Mouse (Mus musculus): ENCODE results near the gene Mpc2. TPM values are rescaled to one million over a fixed set of nuclear protein-coding genes. Genes with fewer than 3 reads are reported as not detected.

Gene Mpc2
- polyA plus RNA-seq, 1 experiment, result 277 TPM

DNA sequence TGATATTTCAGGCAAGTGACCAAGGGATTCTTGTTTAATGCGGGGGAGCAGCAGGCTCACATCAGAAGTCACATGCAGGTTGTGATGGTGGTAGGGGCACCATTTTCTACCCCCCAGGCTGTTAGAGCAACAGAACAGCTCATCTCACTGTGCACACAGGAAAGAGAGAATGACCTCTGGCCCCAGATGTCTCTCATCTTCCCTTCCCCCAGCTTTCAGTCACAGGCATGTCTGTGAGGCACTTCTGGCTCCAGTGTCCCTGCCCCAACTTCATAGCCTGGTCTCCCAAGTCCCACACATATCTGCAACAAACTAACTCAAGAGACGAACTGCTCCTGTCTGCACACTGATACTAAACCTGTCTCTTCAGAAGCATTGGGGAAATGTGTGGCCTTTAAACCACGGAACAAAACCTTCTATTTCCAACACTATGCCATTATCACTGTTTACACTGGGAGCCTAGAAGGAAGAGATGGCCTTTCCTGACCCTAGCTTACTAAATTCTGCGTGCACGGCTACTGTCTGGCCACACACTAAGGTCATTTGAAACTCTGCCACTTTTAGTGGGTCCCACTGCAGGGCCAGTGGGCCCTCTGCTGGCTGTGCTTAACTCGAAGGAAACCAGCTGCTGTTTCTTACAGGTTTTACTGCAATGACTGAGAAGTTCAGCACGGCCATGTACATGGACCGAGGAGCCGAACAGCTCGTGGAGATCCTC is 43.0 kb downstream of the Mpc2 start:
- H3K27ac ChIP-seq (ENCODE audit: insufficient read depth, low read depth, low read length), result no peak overlapping the region

DNA sequence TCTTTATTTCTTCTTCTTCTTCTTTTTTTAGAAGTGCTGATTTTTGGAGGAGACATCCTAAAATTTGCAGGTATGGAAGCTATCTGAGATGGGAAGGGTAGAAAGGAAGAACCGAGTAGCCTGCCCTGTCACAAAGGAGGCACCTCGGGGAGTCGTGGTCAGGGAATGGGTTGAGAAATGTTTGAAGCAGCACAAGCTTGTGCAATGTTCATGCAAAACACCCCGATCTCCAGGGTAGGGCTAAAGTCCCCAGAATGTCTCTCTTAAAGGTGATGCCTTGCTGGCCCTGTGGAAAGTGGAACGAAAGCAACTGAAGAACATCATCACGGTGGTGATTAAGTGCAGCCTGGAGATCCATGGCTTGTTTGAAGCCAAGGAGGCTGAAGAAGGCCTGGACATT is 45.9 kb downstream of the Mpc2 start:
- Histone ChIP-seq H3K36me3 (ENCODE audit: control insufficient read depth, insufficient read depth, low read length) (no peaks in the 10 kb centered on the region), H3K27me3 (replicated peaks; ENCODE audit: control insufficient read depth, insufficient read depth, low read length) (no peaks in the 10 kb centered on the region), H3K4me3 (ENCODE audit: insufficient read depth, low read depth, low read length) (no peak overlapping the region), H3K4me1 (ENCODE audit: control insufficient read depth, insufficient read depth, low read length) (peaks cover 9% of the 10 kb centered on the region; the same call in 1 of the 2 replicates), H3K27ac (ENCODE audit: insufficient read depth, low read depth, low read length) (no peak overlapping the region)
- WGBS, result 78% methylated on average over 6 of the region's 6 CpGs
- DNase-seq, result no peak
- TF ChIP-seq CTCF (conservative IDR thresholded peaks at IDR 0.05; ENCODE audit: insufficient read depth, insufficient read length, low read depth, low read length) (no peak), POLR2A (IDR thresholded peaks at IDR 0.05; ENCODE audit: low read depth, low read length) (no peak)

More for the DNA sequence above, 43.0 kb downstream of the Mpc2 start:
- peak; percentile 88 for DNase-seq
- WGBS, result 20% methylated on average over 10 of the region's 10 CpGs
- Histone ChIP-seq H3K27me3 (replicated peaks; ENCODE audit: control insufficient read depth, insufficient read depth, low read length) (no peaks in the 10 kb centered on the region), H3K36me3 (ENCODE audit: control insufficient read depth, insufficient read depth, low read length) (no peaks in the 10 kb centered on the region), H3K4me3 (ENCODE audit: insufficient read depth, low read depth, low read length) (no peak overlapping the region), H3K4me1 (ENCODE audit: control insufficient read depth, insufficient read depth, low read length) (peaks cover 9% of the 10 kb centered on the region; the same call in 1 of the 2 replicates)
- TF ChIP-seq POLR2A (IDR thresholded peaks at IDR 0.05; ENCODE audit: low read depth, low read length) (no peak), CTCF (conservative IDR thresholded peaks at IDR 0.05; ENCODE audit: insufficient read depth, insufficient read length, low read depth, low read length) (peak; percentile 90)

DNA sequence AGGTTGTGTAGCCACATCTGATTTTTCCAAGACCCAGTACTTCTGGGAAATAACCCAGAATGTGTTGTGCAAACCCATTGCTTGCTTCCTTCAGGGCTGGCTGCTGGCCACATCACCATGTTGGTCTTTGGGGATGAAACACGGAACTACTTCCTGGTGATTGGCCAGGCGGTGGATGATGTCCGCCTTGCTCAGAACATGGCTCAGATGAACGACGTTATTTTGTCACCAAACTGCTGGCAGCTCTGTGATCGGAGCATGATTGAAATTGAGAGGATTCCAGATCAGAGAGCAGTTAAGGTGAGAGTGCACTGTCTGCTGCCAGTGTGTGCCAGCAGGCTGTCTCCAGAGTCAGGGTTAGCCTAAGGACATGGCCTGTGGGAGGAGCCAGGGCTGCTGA is 49.7 kb downstream of the Mpc2 start:
- H3K27ac ChIP-seq (ENCODE audit: insufficient read depth, low read depth, low read length), result no peak overlapping the region
- WGBS, result 67% methylated on average over 6 of the region's 6 CpGs
- H3K27me3 ChIP-seq (replicated peaks; ENCODE audit: control insufficient read depth, insufficient read depth, low read length), result no peaks in the 10 kb centered on the region
- H3K4me1 ChIP-seq (ENCODE audit: control insufficient read depth, insufficient read depth, low read length), result no peaks in the 10 kb centered on the region
- no peaks in the 10 kb centered on the region for H3K36me3 ChIP-seq (ENCODE audit: control insufficient read depth, insufficient read depth, low read length)
- H3K4me3 ChIP-seq (ENCODE audit: insufficient read depth, low read depth, low read length), result no peak overlapping the region
- TF ChIP-seq POLR2A (IDR thresholded peaks at IDR 0.05; ENCODE audit: low read depth, low read length), result no peak
- no peak for TF ChIP-seq CTCF (conservative IDR thresholded peaks at IDR 0.05; ENCODE audit: insufficient read depth, insufficient read length, low read depth, low read length)
- DNase-seq, result peak; percentile 46

DNA sequence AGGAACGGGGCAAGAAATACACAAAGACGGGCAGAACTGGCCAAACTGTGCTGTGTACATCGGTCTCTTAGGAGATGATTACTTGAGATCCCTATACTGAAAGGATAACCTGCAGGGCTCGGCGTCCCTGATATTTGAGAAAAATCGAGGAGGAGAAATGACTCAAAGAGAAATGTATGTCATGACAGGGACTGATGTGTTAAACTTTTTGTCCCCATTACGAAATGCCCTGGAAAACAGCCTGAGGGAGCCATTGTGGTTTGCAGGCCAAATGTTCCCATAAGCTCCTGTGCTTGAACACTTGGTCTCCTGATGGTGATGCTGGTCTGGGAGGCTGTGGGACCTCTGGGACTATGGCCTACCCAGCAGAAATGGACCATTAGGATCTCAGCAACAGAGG is 60.3 kb downstream of the Mpc2 start:
- no peak for DNase-seq
- H3K27ac ChIP-seq (ENCODE audit: insufficient read depth, low read depth, low read length), result no peak overlapping the region
- no peaks in the 10 kb centered on the region for H3K36me3 ChIP-seq (ENCODE audit: control insufficient read depth, insufficient read depth, low read length)
- H3K4me3 ChIP-seq (ENCODE audit: insufficient read depth, low read depth, low read length), result no peak overlapping the region
- no peaks in the 10 kb centered on the region for H3K27me3 ChIP-seq (replicated peaks; ENCODE audit: control insufficient read depth, insufficient read depth, low read length)
- 95% methylated on average over 7 of the region's 7 CpGs for WGBS
- TF ChIP-seq POLR2A (IDR thresholded peaks at IDR 0.05; ENCODE audit: low read depth, low read length) (no peak), CTCF (conservative IDR thresholded peaks at IDR 0.05; ENCODE audit: insufficient read depth, insufficient read length, low read depth, low read length) (no peak)
- no peaks in the 10 kb centered on the region; the same call in 1 of the 2 replicates for H3K4me1 ChIP-seq (ENCODE audit: control insufficient read depth, insufficient read depth, low read length)

Other genes with a start within 250 kb of the Mpc2 start
- gene Tiprl, start 223.6 kb upstream of the Mpc2 start, polyA plus RNA-seq (2012; rRNA removed), result 21.0 and 23.2 TPM in 2 replicates
- 1.4 and 1.7 TPM in 2 replicates for gene Gpr161, start 164.8 kb upstream of the Mpc2 start, polyA plus RNA-seq (2012; rRNA removed)
- gene Dcaf6, start 162 bp upstream of the Mpc2 start, polyA plus RNA-seq (2012; rRNA removed), result 24.3 and 24.7 TPM in 2 replicates
- gene Adcy10, start 24.5 kb downstream of the Mpc2 start, polyA plus RNA-seq (2012; rRNA removed), result 0.34 and 0.39 TPM in 2 replicates
- gene Mpzl1, start 173.9 kb downstream of the Mpc2 start, polyA plus RNA-seq (2012; rRNA removed), result 38.6 and 42.0 TPM in 2 replicates
- gene Rcsd1, start 249.1 kb downstream of the Mpc2 start, polyA plus RNA-seq (2012; rRNA removed), result 11.7 and 15.6 TPM in 2 replicates